Mouse (Mus musculus): Measurements from ENCODE around the gene A730049H05Rik.
A peak's percentile ranks its signal among the peaks of the same experiment; 100 is the strongest.

A730049H05Rik gene

GRCm38 (mm10) chr6:92816311-92816751, at the start of gene A730049H05Rik:
Gene A730049H05Rik, plus strand, starts transcription at chr6:92816478.
- no peak for DNase-seq (ENCODE audit: inconsistent age in 2 of 2, low spot score in 1 of 2)

- DNase-seq (ENCODE audit: inconsistent age in 2 of 2, low spot score in 1 of 2), result peak in 1 of 2 experiments; percentile 82
Observed at GRCm38 (mm10) chr6:92776356-92776755, 39.9 kb upstream of the A730049H05Rik start.

- peak; percentile 38 to 50 for DNase-seq (ENCODE audit: inconsistent age in 2 of 2, low spot score in 1 of 2)
Observed at GRCm38 (mm10) chr6:92779140-92779934, 36.9 kb upstream of the A730049H05Rik start.

GRCm38 (mm10) chr6:92779935-92780205, 36.4 kb upstream of the A730049H05Rik start:
- peak in 1 of 2 experiments; percentile 80 for DNase-seq (ENCODE audit: inconsistent age in 2 of 2, low spot score in 1 of 2)

- DNase-seq (ENCODE audit: inconsistent age in 2 of 2, low spot score in 1 of 2), result peak; percentile 15 to 75
Observed at GRCm38 (mm10) chr6:92781446-92781845, 34.8 kb upstream of the A730049H05Rik start.

- peak; percentile 21 to 83 for DNase-seq (ENCODE audit: inconsistent age in 2 of 2, low spot score in 1 of 2)
Observed at GRCm38 (mm10) chr6:92784782-92785181, 31.5 kb upstream of the A730049H05Rik start.

- DNase-seq (ENCODE audit: inconsistent age in 2 of 2, low spot score in 1 of 2), result peak in 1 of 2 experiments; percentile 40
Observed at GRCm38 (mm10) chr6:92786701-92787375, 29.4 kb upstream of the A730049H05Rik start.

GRCm38 (mm10) chr6:92787376-92787712, 28.9 kb upstream of the A730049H05Rik start:
- DNase-seq (ENCODE audit: inconsistent age in 2 of 2, low spot score in 1 of 2), result peak; percentile 90 to 97

GRCm38 (mm10) chr6:92793804-92794203, 22.5 kb upstream of the A730049H05Rik start:
- DNase-seq (ENCODE audit: inconsistent age in 2 of 2, low spot score in 1 of 2), result no peak

GRCm38 (mm10) chr6:92801462-92801861, 14.8 kb upstream of the A730049H05Rik start:
- no peak for DNase-seq (ENCODE audit: inconsistent age in 2 of 2, low spot score in 1 of 2)

GRCm38 (mm10) chr6:92802421-92802820, 13.9 kb upstream of the A730049H05Rik start:
- no peak for DNase-seq (ENCODE audit: inconsistent age in 2 of 2, low spot score in 1 of 2)

GRCm38 (mm10) chr6:92803213-92803612, 13.1 kb upstream of the A730049H05Rik start:
- DNase-seq (ENCODE audit: inconsistent age in 2 of 2, low spot score in 1 of 2), result no peak

GRCm38 (mm10) chr6:92804254-92804971, 11.9 kb upstream of the A730049H05Rik start:
- no peak for DNase-seq (ENCODE audit: inconsistent age in 2 of 2, low spot score in 1 of 2)

GRCm38 (mm10) chr6:92809818-92810217, 6.5 kb upstream of the A730049H05Rik start:
- DNase-seq (ENCODE audit: inconsistent age in 2 of 2, low spot score in 1 of 2), result no peak

GRCm38 (mm10) chr6:92810628-92811027, 5.7 kb upstream of the A730049H05Rik start:
- DNase-seq (ENCODE audit: inconsistent age in 2 of 2, low spot score in 1 of 2), result no peak

GRCm38 (mm10) chr6:92811566-92811965, 4.7 kb upstream of the A730049H05Rik start:
- no peak for DNase-seq (ENCODE audit: inconsistent age in 2 of 2, low spot score in 1 of 2)

GRCm38 (mm10) chr6:92812702-92813370, 3.4 kb upstream of the A730049H05Rik start:
- no peak for DNase-seq (ENCODE audit: inconsistent age in 2 of 2, low spot score in 1 of 2)

- no peak for DNase-seq (ENCODE audit: inconsistent age in 2 of 2, low spot score in 1 of 2)
Observed at GRCm38 (mm10) chr6:92817661-92818060, 1.4 kb downstream of the A730049H05Rik start.

- no peak for DNase-seq (ENCODE audit: inconsistent age in 2 of 2, low spot score in 1 of 2)
Observed at GRCm38 (mm10) chr6:92821606-92822005, 5.3 kb downstream of the A730049H05Rik start.

GRCm38 (mm10) chr6:92822006-92822405, 5.7 kb downstream of the A730049H05Rik start:
- DNase-seq (ENCODE audit: inconsistent age in 2 of 2, low spot score in 1 of 2), result peak; percentile 45 to 79

- DNase-seq (ENCODE audit: inconsistent age in 2 of 2, low spot score in 1 of 2), result no peak
Observed at GRCm38 (mm10) chr6:92823991-92824390, 7.7 kb downstream of the A730049H05Rik start.
